8 mouse cellular contexts compared by ENCODE assay signal in the genomic region with DNA sequence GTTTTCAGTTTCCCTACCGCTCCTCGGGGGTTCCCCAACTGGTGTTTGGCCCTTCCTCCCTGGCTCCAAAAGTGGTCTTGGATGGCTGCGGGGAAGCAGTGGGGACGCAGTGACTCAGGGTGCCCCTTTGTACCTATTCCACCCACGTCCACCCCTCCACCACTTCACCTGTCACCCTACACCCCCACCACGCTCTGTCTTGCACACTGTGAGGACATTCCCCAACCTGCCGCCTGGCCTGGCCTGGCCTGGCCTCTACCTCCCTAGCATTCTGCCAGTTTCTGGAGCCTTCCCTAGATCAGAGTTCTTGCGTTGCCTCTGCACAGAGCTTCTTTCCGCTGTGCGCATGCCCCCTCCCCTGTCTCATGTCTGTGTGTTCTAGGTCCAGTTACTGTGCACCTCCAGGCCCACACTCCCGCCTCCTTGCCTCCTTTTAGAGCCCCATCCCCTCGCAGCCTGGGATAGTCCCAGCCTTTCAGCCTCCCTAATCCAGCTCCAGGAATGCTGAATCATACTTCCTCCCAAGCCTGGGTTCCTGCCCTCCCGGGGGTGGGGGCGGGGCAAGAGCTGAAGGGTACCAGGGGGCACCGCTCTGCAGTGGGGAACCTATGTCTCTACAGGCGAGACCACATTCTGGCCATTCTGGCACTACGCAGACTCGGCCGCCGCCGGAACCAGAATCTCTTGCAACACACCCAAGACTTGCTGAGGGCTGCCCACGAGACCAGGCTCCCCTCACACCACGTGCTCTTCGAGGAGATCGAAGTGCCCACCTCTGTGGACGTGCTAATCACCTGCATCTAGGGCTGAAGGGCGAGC. TPM values are rescaled to one million over a fixed set of nuclear protein-coding genes. Genes with fewer than 3 reads are reported as not detected.
DNase-seq lines count a peak whose midpoint lies in the region; ATAC-seq and TF ChIP-seq lines count a peak whose summit lies in the region.

No protein-coding gene starts in this region.

- no peaks in the 10 kb centered on the region for H3K36me3 ChIP-seq in embryonic facial prominence, embryonic 13.5 days
- H3K36me3 ChIP-seq in hindbrain, embryonic 14.5 days (replicated peaks; ENCODE audit: control insufficient read depth, insufficient read depth) = no peaks in the 10 kb centered on the region
- no peaks in the 10 kb centered on the region for H3K36me3 ChIP-seq in liver, embryonic 15.5 days (replicated peaks)
- peaks cover 26% of the 10 kb centered on the region for H3K36me3 ChIP-seq in small intestine, adult 2 months (ENCODE audit: control insufficient read depth, insufficient read depth, low read length)

- H3K4me3 ChIP-seq in embryonic facial prominence, embryonic 13.5 days = peak overlapping the region; percentile 43
- H3K4me3 ChIP-seq in hindbrain, embryonic 14.5 days (replicated peaks; ENCODE audit: low read length) = peak overlapping the region; percentile 33
- H3K4me3 ChIP-seq in liver, embryonic 15.5 days (replicated peaks) = peak overlapping the region; percentile 45
- H3K4me3 ChIP-seq in small intestine, adult 2 months (ENCODE audit: low read depth, low read length) = peak overlapping the region; percentile 60

- no peak for ATAC-seq in embryonic facial prominence, embryonic 13.5 days (ENCODE audit: insufficient number of reproducible peaks, insufficient read depth, low FRiP score, low TSS enrichment, low read depth)
- no peak for ATAC-seq in hindbrain, embryonic 14.5 days (ENCODE audit: low FRiP score)
- ATAC-seq in liver, embryonic 15.5 days (ENCODE audit: insufficient read depth) = no peak

- peaks cover 65% of the 10 kb centered on the region for H3K4me1 ChIP-seq in embryonic facial prominence, embryonic 13.5 days
- H3K4me1 ChIP-seq in hindbrain, embryonic 14.5 days (replicated peaks; ENCODE audit: control insufficient read depth, insufficient read depth, low read length) = peaks cover 31% of the 10 kb centered on the region; the same call in 1 of the 2 replicates
- peaks cover 87% of the 10 kb centered on the region for H3K4me1 ChIP-seq in liver, embryonic 15.5 days (replicated peaks)
- peaks cover 57% of the 10 kb centered on the region for H3K4me1 ChIP-seq in small intestine, adult 2 months (ENCODE audit: control insufficient read depth, insufficient read depth, insufficient read length, low read length)

- peak overlapping the region; percentile 64; the same call in 1 of the 2 replicates for H3K9ac ChIP-seq in embryonic facial prominence, embryonic 13.5 days
- H3K9ac ChIP-seq in hindbrain, embryonic 14.5 days = peak overlapping the region; percentile 64; the same call in 1 of the 2 replicates
- H3K9ac ChIP-seq in liver, embryonic 15.5 days = no peak overlapping the region

- DNase-seq in heart, adult 18-20 months = peak; percentile 50 to 67
- no peak for DNase-seq in heart, adult 8-10 months (ENCODE audit: low spot score)
- DNase-seq in hindbrain, embryonic 14.5 days (ENCODE audit: low spot score) = no peak
- no peak for DNase-seq in right cerebral cortex, postnatal 25 days
- DNase-seq in urinary bladder, postnatal 10 days (ENCODE audit: low spot score) = no peak

- WGBS in embryonic facial prominence, embryonic 13.5 days = 13% methylated on average over 27 of the region's 27 CpGs
- 9% methylated on average over 27 of the region's 27 CpGs for WGBS in hindbrain, embryonic 14.5 days
- 19% methylated on average over 27 of the region's 27 CpGs for WGBS in liver, embryonic 15.5 days (ENCODE audit: insufficient replicate concordance)
- 52% methylated on average over 27 of the region's 27 CpGs for WGBS in small intestine, adult 2 months

- no peak for TF ChIP-seq CTCF in small intestine, adult 2 months (IDR thresholded peaks at IDR 0.05; ENCODE audit: extremely low read depth, insufficient read length, insufficient replicate concordance, low read depth, low read length)

- peaks cover 67% of the 10 kb centered on the region for H3K27me3 ChIP-seq in embryonic facial prominence, embryonic 13.5 days
- H3K27me3 ChIP-seq in hindbrain, embryonic 14.5 days (ENCODE audit: control insufficient read depth, insufficient read depth, low read length) = peaks cover 62% of the 10 kb centered on the region
- peaks cover 66% of the 10 kb centered on the region for H3K27me3 ChIP-seq in liver, embryonic 15.5 days
- H3K27me3 ChIP-seq in small intestine, adult 2 months (ENCODE audit: control insufficient read depth, insufficient read depth, low read length) = no peaks in the 10 kb centered on the region

- TF ChIP-seq POLR2A in small intestine, adult 2 months (IDR thresholded peaks at IDR 0.05; ENCODE audit: low read depth, low read length) = no peak

- peak overlapping the region; percentile 22; the same call in 1 of the 2 replicates for H3K27ac ChIP-seq in embryonic facial prominence, embryonic 13.5 days
- no peak overlapping the region for H3K27ac ChIP-seq in hindbrain, embryonic 14.5 days
- peak overlapping the region; percentile 41 for H3K27ac ChIP-seq in liver, embryonic 15.5 days (replicated peaks)
- peak overlapping the region; percentile 91 for H3K27ac ChIP-seq in small intestine, adult 2 months (ENCODE audit: insufficient read depth, low read depth, low read length)

- H3K4me2 ChIP-seq in embryonic facial prominence, embryonic 13.5 days = peak overlapping the region; percentile 70
- H3K4me2 ChIP-seq in hindbrain, embryonic 14.5 days (replicated peaks) = peak overlapping the region; percentile 59
- peak overlapping the region; percentile 73 for H3K4me2 ChIP-seq in liver, embryonic 15.5 days

- no peaks in the 10 kb centered on the region for H3K9me3 ChIP-seq in embryonic facial prominence, embryonic 13.5 days
- H3K9me3 ChIP-seq in hindbrain, embryonic 14.5 days (ENCODE audit: control insufficient read depth, low read length) = no peaks in the 10 kb centered on the region
- no peaks in the 10 kb centered on the region for H3K9me3 ChIP-seq in liver, embryonic 15.5 days (replicated peaks)

RNA-seq across cellular contexts. Expression of gene Tnfaip2, which starts 12.0 kb away (rescaled TPM):
- total RNA-seq in heart, adult 18-20 months (2021) = 10 to 100 TPM; 45.1 to 52.6 TPM
- 10 to 100 TPM; 25.2 to 49.3 (median 41.6) TPM for total RNA-seq in heart, adult 8-10 months (2022)
- 8.1 and 10.6 TPM in 2 replicates for polyA plus RNA-seq in embryonic facial prominence, embryonic 13.5 days (2015; fragmentation: Nextera tagmentation; extraction: Ambion mirVana)
- polyA plus RNA-seq in hindbrain, embryonic 14.5 days (2014; fragmentation: Nextera tagmentation; extraction: Ambion mirVana) = 0.42 and 0.79 TPM in 2 replicates
- 70.3 and 79.5 TPM in 2 replicates for polyA plus RNA-seq in liver, embryonic 15.5 days (2015; fragmentation: Nextera tagmentation; extraction: Ambion mirVana)
- 10.2 and 16.4 TPM in 2 replicates for polyA plus RNA-seq in small intestine, adult 2 months (2012; rRNA removed)

RNA-seq across cellular contexts. Expression of gene Exoc3l4, which starts 13.4 kb away (rescaled TPM):
- total RNA-seq in heart, adult 18-20 months (2021) = 1 to 10 TPM; 3.2 to 4.1 TPM
- total RNA-seq in heart, adult 8-10 months (2022) = 1 to 10 TPM; 2.1 to 3.6 (median 3.0) TPM
- 10.2 and 12.7 TPM in 2 replicates for polyA plus RNA-seq in embryonic facial prominence, embryonic 13.5 days (2015; fragmentation: Nextera tagmentation; extraction: Ambion mirVana)
- 1.7 and 1.8 TPM in 2 replicates for polyA plus RNA-seq in hindbrain, embryonic 14.5 days (2014; fragmentation: Nextera tagmentation; extraction: Ambion mirVana)
- 22.5 and 23.5 TPM in 2 replicates for polyA plus RNA-seq in liver, embryonic 15.5 days (2015; fragmentation: Nextera tagmentation; extraction: Ambion mirVana)
- 356 and 552 TPM in 2 replicates for polyA plus RNA-seq in small intestine, adult 2 months (2012; rRNA removed)

RNA-seq across cellular contexts. Expression of gene Lbhd2, which starts 23.6 kb away (rescaled TPM):
- total RNA-seq in heart, adult 18-20 months (2021) = not detected
- total RNA-seq in heart, adult 8-10 months (2022) = not detected
- 2.0 and 3.4 TPM in 2 replicates for polyA plus RNA-seq in embryonic facial prominence, embryonic 13.5 days (2015; fragmentation: Nextera tagmentation; extraction: Ambion mirVana)
- 0.72 and 1.3 TPM in 2 replicates for polyA plus RNA-seq in hindbrain, embryonic 14.5 days (2014; fragmentation: Nextera tagmentation; extraction: Ambion mirVana)
- polyA plus RNA-seq in liver, embryonic 15.5 days (2015; fragmentation: Nextera tagmentation; extraction: Ambion mirVana) = not detected in 2 replicates
- polyA plus RNA-seq in small intestine, adult 2 months (2012; rRNA removed) = not detected in 2 replicates

RNA-seq across cellular contexts. Expression of gene Cdc42bpb, which starts 52.7 kb away (rescaled TPM):
- 10 to 100 TPM; 52.7 to 57.6 TPM for total RNA-seq in heart, adult 18-20 months (2021)
- total RNA-seq in heart, adult 8-10 months (2022) = 10 to 100 TPM; 45.5 to 59.7 (median 53.9) TPM
- 33.7 and 34.6 TPM in 2 replicates for polyA plus RNA-seq in embryonic facial prominence, embryonic 13.5 days (2015; fragmentation: Nextera tagmentation; extraction: Ambion mirVana)
- 48.1 and 48.3 TPM in 2 replicates for polyA plus RNA-seq in hindbrain, embryonic 14.5 days (2014; fragmentation: Nextera tagmentation; extraction: Ambion mirVana)
- 6.6 and 9.4 TPM in 2 replicates for polyA plus RNA-seq in liver, embryonic 15.5 days (2015; fragmentation: Nextera tagmentation; extraction: Ambion mirVana)
- 190 and 472 TPM in 2 replicates for polyA plus RNA-seq in small intestine, adult 2 months (2012; rRNA removed)

RNA-seq across cellular contexts. Expression of gene Gm266, which starts 55.4 kb away (rescaled TPM):
- total RNA-seq in heart, adult 18-20 months (2021) = not detected
- total RNA-seq in heart, adult 8-10 months (2022) = under 1 TPM in 2 of 4 experiments, not detected in 2; 0.22 to 0.35 TPM
- polyA plus RNA-seq in embryonic facial prominence, embryonic 13.5 days (2015; fragmentation: Nextera tagmentation; extraction: Ambion mirVana) = 9.5 and 12.1 TPM in 2 replicates
- polyA plus RNA-seq in hindbrain, embryonic 14.5 days (2014; fragmentation: Nextera tagmentation; extraction: Ambion mirVana) = 2.6 and 3.8 TPM in 2 replicates
- 0.56 and 0.62 TPM in 2 replicates for polyA plus RNA-seq in liver, embryonic 15.5 days (2015; fragmentation: Nextera tagmentation; extraction: Ambion mirVana)
- polyA plus RNA-seq in small intestine, adult 2 months (2012; rRNA removed) = 0.43 and 0.53 TPM in 2 replicates

Comparison
In these comparisons a context has a peak if more than half of its experiments do, and no peak if none do; other contexts are left out.
1. DNase-seq: peak in heart, adult 18-20 months (2 of 2); none in heart, adult 8-10 months (single experiment), hindbrain, embryonic 14.5 days (single experiment), right cerebral cortex, postnatal 25 days (single experiment) and urinary bladder, postnatal 10 days (single experiment).
2. RNA of gene Exoc3l4, which starts 13.4 kb away (polyA plus RNA-seq): 356 to 552 TPM in small intestine, adult 2 months; 22.5 to 23.5 TPM in liver, embryonic 15.5 days, 10.2 to 12.7 TPM in embryonic facial prominence, embryonic 13.5 days and 1.7 to 1.8 TPM in hindbrain, embryonic 14.5 days; every median in the first group is over 10 times any median in the second.
3. Peak in every context shown above with its lines, with median percentiles within 50 percentile points of each other: H3K4me2 ChIP-seq and H3K4me3 ChIP-seq.